Mouse (Mus musculus) lung, postnatal 0 days (tissue): ENCODE results near the gene S1pr4.

ENCODE experiments used
- CTCF ChIP-seq: IDR thresholded peaks from 2 replicates; pipeline ENCODE4 v1.5.1; 2016; ENCODE audit warnings: antibody characterized with exemption, mild to moderate bottlenecking
- EP300 ChIP-seq: IDR thresholded peaks from 2 replicates; pipeline ENCODE4 v1.6.1; 2016; ENCODE audit warnings: antibody characterized with exemption, mild to moderate bottlenecking, control low read depth

DNA sequence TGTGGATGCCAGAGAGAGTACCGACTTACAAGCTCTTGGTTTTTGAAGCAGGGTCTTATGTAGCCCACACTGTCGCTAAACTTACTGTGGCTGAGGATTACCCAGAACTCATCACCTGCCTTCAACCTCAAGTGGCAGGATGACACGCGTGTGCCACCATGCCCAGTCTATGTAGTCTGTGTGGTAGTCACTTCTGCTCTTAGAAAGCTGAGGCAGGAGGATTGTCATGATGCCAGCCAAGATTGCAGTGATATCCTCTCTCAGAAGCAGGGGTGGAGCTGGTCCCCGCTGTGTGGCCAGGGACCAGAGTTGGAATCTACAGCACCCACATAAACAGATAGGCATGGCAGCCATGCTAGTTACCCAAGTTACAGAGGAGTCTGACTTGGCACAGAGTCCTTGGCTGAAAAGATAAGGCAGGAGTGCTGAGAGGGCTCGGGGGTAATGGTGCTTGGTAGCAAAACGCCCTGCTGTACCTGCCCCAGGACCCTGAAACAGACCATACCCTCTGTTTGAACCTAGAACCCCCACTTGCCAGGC is 14.4 kb downstream of the S1pr4 start:
- TF ChIP-seq CTCF (no peak), EP300 (no peak)
